Mouse (Mus musculus): ENCODE results near the gene Pnck. TPM values are rescaled to one million over a fixed set of nuclear protein-coding genes. Genes with fewer than 3 reads are reported as not detected.
A peak's percentile ranks its signal among the peaks of the same experiment; 100 is the strongest.

The Pnck gene
- polyA plus RNA-seq, 1 experiment from 2014 or later, result 109 TPM

DNA sequence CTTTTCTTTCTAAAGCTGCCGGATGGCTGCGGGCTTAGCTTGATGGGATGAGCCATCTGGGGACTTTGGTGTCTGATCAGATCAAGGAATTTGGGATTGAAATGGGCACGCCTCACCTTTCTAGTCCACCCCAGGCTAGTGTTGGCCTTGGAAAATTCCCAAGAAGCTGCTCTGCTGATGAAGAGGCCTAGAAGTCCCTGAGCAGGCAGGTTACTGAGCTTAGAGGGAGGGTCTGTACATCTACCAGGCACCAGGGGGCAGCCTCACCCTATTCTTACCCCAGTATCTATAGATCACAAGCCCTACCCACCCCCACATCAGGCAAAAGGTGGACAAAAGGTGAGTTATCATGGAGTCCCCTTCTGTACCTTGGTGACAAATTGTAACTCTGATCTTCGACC, 12.1 kb upstream of the Pnck start:
- H3K9me3 ChIP-seq, result no peaks in the 10 kb centered on the region
- H3K9ac ChIP-seq (replicated peaks), result no peak overlapping the region
- no peaks in the 10 kb centered on the region for H3K36me3 ChIP-seq
- no peak overlapping the region for H3K4me3 ChIP-seq
- peaks cover 22% of the 10 kb centered on the region for H3K4me1 ChIP-seq
- no peak overlapping the region for H3K27ac ChIP-seq (replicated peaks)
- H3K4me2 ChIP-seq (replicated peaks), result no peak overlapping the region
- WGBS, result 52% methylated on average over 4 of the region's 4 CpGs
- ATAC-seq (replicated peaks), result peak; percentile 42
- H3K27me3 ChIP-seq, result no peaks in the 10 kb centered on the region

DNA sequence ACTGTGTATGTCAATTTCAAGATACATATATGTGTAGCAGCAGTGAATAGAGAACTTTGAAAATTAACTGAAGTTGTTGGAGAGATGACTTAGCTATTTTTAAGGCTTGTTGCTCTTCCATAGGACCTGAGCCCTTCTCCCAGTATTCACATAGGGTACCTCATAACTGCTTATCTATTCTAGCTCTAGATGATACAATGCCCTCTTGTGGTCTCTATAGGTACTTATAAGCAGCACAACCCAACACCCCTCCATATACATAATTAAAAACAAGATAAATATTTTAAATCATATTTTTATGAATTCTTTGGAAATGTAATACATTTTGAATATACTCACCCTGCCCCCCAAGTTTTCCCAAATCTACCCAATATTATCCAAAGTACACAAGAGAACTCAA, 3.2 kb upstream of the Pnck start:
- Histone ChIP-seq H3K27ac (replicated peaks) (no peak overlapping the region), H3K9ac (replicated peaks) (no peak overlapping the region), H3K4me2 (replicated peaks) (no peak overlapping the region), H3K4me1 (peaks cover 14% of the 10 kb centered on the region), H3K9me3 (no peaks in the 10 kb centered on the region), H3K4me3 (no peak overlapping the region), H3K27me3 (no peaks in the 10 kb centered on the region), H3K36me3 (no peaks in the 10 kb centered on the region)
- ATAC-seq (replicated peaks), result no peak

DNA sequence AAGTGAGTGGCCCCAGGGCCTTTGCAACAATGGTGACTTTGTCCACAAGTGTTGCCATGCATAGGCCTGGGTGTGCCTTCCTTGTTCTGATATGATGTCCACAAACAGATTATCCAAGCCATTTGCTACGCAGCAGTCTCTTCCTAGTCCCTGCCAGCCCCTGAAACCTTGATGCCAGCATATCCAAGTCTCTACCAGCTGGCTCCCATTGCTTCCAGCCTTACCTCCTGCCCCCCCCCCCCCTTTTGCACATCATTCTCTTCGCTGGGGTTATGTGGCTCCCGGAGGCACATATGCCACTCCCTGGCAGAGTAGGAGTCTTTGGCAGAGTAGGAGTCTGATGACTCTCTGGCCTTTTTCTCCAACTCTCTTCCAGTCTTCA, 358 bp upstream of the Pnck start:
- peak overlapping the region; percentile 51 for H3K4me3 ChIP-seq
- H3K9ac ChIP-seq (replicated peaks), result peak overlapping the region; percentile 51
- H3K36me3 ChIP-seq, result no peaks in the 10 kb centered on the region
- 63% methylated on average over 3 of the region's 3 CpGs for WGBS
- H3K4me1 ChIP-seq, result peaks cover 16% of the 10 kb centered on the region
- H3K4me2 ChIP-seq (replicated peaks), result peak overlapping the region; percentile 57
- H3K9me3 ChIP-seq, result no peaks in the 10 kb centered on the region
- H3K27me3 ChIP-seq, result no peaks in the 10 kb centered on the region
- ATAC-seq (replicated peaks), result peak; percentile 10; the same call in 1 of the 2 replicates
- H3K27ac ChIP-seq (replicated peaks), result peak overlapping the region; percentile 32

DNA sequence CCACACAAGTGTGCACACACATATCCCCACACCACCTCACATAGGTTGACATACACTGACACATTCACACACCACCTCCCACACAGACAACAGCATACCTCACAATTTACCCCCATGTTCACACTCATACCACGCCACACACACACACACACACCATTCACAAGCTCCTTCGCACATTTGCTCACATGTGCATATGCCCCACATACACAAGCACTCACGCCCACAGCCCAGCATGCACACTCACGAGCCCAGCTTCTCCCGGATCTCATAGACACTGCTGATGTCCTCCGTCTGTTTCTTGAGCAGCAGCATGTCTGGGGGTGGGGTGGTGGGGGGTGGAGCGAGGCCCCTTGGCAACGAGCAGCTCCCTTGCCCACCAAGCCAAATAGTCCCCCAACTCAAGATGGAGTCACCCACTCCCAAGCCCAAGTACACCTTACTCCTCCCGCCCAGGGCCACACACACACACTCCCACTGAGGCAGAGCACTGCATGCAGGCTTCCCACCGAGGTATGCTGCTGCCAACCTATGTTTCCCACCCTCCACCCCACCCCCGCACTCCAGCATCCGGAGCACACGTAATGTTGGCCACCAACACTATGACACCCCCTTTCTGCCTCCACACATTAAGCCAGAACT, 862 bp downstream of the Pnck start:
- WGBS, result 58% methylated on average over 13 of the region's 13 CpGs
- ATAC-seq (replicated peaks), result peak; percentile 53
- H3K27ac ChIP-seq (replicated peaks), result peak overlapping the region; percentile 32
- H3K27me3 ChIP-seq, result no peaks in the 10 kb centered on the region
- H3K9ac ChIP-seq (replicated peaks), result peak overlapping the region; percentile 51
- H3K4me3 ChIP-seq, result peak overlapping the region; percentile 51
- peak overlapping the region; percentile 57 for H3K4me2 ChIP-seq (replicated peaks)
- no peaks in the 10 kb centered on the region for H3K36me3 ChIP-seq
- no peaks in the 10 kb centered on the region for H3K9me3 ChIP-seq
- H3K4me1 ChIP-seq, result peaks cover 16% of the 10 kb centered on the region

DNA sequence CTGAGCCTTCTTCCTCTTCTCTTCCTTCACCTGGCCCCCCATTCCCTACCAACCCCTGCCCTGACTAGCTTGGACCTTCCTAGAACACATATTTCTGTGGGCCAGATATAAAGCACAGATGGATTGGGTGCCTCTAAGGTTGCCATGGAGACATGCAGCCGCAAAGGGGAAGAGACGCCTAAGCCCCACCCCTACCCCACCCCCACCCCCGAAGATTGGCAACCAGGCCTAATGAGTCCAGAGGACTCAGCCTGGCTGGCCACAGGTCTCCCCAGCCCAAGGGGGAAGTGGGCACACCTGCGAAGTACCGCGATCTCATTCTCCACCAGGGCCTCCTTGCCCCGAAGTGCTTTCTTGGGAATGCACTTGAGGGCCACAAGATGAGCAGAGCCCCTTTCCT, 1.5 kb downstream of the Pnck start:
- Histone ChIP-seq H3K4me1 (peaks cover 16% of the 10 kb centered on the region), H3K9me3 (no peaks in the 10 kb centered on the region), H3K36me3 (no peaks in the 10 kb centered on the region), H3K9ac (replicated peaks) (no peak overlapping the region), H3K4me2 (replicated peaks) (peak overlapping the region; percentile 57), H3K4me3 (peak overlapping the region; percentile 51; the same call in 1 of the 2 replicates), H3K27ac (replicated peaks) (no peak overlapping the region), H3K27me3 (no peaks in the 10 kb centered on the region)
- 54% methylated on average over 5 of the region's 7 CpGs for whole genome bisulfite sequencing
- no peak for ATAC-seq (replicated peaks)

DNA sequence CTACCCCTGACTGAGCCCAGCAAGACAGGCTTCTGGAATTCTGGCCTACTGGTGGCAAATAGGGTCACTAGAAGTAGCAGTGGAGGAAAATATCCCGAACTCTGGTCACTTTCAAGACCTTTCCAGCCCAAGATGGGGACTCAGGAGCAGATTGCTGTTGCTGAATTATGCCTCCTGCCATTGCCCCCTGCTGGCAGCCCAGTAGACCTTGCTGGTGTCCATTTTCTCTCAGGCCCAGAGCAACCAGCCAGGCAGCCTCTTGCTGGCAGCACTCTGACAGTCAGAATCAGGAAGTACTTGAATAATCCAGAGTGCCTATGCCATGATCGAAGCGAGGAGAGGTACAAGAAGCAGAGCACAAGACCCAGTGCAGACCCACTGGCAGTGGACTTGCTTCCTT, 4.4 kb downstream of the Pnck start:
- Histone ChIP-seq H3K4me1 (peaks cover 16% of the 10 kb centered on the region), H3K9ac (replicated peaks) (no peak overlapping the region), H3K4me2 (replicated peaks) (no peak overlapping the region), H3K36me3 (no peaks in the 10 kb centered on the region), H3K27ac (replicated peaks) (no peak overlapping the region), H3K4me3 (no peak overlapping the region), H3K27me3 (no peaks in the 10 kb centered on the region), H3K9me3 (no peaks in the 10 kb centered on the region)
- ATAC-seq (replicated peaks), result no peak
- 66% methylated on average over 3 of the region's 3 CpGs for WGBS

DNA sequence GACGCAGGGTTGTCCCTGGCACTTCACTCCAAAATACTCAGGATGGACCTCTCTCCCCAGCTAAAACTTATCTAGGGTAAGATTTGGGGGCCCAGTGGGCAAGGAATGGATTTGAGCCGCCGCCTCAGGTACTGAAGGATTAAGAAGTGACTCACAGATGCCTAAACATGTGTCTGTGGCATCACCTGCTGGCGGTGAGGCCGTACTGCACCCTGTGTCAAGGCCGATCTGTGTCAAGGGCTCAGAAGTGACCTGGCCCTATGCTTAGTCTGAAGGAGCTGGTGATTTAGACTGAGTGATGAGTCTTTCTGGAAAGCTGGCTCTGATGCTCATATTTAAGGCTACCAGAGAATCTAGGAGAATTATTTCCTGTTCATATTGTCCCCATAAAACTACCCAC, 5.7 kb downstream of the Pnck start:
- no peak for ATAC-seq (replicated peaks)
- no peaks in the 10 kb centered on the region for H3K27me3 ChIP-seq
- 13% methylated on average over 6 of the region's 6 CpGs for WGBS

DNA sequence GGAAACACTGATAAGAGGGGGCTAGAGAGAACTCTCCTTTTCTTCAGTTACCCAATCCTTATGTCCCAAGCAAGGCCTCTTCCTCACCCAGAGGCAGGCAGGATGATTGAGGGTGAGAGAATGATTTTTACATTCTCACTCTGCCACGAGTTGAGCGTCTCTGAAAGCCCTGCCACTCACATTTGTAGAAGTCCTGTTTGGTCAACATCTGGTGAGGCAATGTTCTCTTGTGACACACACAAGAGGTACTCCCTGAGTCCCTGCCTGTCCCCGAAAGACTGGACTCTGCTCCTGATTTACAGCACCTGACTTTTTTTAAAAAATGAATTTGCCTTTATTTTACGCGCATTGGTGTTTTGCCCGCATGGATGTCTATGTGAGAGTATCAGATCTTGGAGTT, 6.5 kb downstream of the Pnck start:
- Histone ChIP-seq H3K4me2 (replicated peaks) (no peak overlapping the region), H3K27me3 (no peaks in the 10 kb centered on the region), H3K9ac (replicated peaks) (no peak overlapping the region), H3K36me3 (no peaks in the 10 kb centered on the region), H3K9me3 (no peaks in the 10 kb centered on the region), H3K27ac (replicated peaks) (no peak overlapping the region), H3K4me3 (no peak overlapping the region), H3K4me1 (peaks cover 4% of the 10 kb centered on the region)
- no peak for ATAC-seq (replicated peaks)
- WGBS, result 88% methylated on average over 6 of the region's 6 CpGs

More for the DNA sequence above, 5.7 kb downstream of the Pnck start:
- Histone ChIP-seq H3K9me3 (no peaks in the 10 kb centered on the region), H3K27ac (replicated peaks) (no peak overlapping the region), H3K4me1 (peaks cover 11% of the 10 kb centered on the region), H3K36me3 (no peaks in the 10 kb centered on the region), H3K9ac (replicated peaks) (no peak overlapping the region), H3K4me3 (no peak overlapping the region), H3K4me2 (replicated peaks) (no peak overlapping the region)

DNA sequence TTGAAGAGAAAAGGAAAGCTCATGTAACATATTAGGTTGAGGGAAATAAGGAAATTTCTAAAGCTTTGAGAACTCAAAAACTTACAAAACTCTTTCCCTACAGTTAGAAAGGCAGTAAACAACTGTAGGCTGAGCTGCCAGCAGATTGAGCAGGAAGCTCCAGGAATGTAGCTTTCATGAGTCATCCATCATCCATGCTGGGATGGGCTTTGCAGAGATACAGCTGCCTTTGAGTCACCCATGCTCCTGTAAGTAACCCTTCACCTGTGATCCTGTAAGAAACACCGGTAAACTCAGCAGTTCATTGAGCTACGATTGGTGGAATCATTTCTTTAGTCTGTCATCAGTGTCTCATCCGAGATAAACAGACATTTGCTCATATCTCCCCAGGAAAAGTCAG, 9.0 kb downstream of the Pnck start:
- H3K27me3 ChIP-seq, result no peaks in the 10 kb centered on the region
- no peak for ATAC-seq (replicated peaks)
- H3K4me2 ChIP-seq (replicated peaks), result no peak overlapping the region
- H3K4me1 ChIP-seq, result no peaks in the 10 kb centered on the region
- no peaks in the 10 kb centered on the region for H3K36me3 ChIP-seq
- H3K9me3 ChIP-seq, result no peaks in the 10 kb centered on the region
- no peak overlapping the region for H3K27ac ChIP-seq (replicated peaks)
- H3K9ac ChIP-seq (replicated peaks), result no peak overlapping the region
- WGBS, result 85% methylated on average over 3 of the region's 3 CpGs
- H3K4me3 ChIP-seq, result no peak overlapping the region

DNA sequence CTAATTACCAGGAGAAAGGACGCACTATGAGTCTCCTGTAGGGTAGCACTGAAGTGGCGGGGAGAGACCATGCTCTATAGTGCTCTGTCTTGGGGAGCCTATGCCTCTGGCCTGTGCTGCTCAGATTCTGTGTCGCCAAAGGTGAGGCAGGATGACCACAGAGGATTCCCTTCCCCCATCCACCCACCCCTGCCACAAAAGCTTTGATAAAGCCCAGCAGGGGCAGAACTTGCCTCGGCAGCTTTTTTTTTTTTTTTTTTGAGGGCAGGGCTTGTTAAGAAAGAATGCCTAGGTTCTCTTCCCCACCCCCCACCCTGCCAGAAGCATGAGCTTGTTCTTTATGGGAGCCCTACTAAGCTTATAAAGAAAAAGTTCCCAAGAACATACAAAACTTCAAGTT, 14.8 kb downstream of the Pnck start:
- Histone ChIP-seq H3K4me2 (replicated peaks) (no peak overlapping the region), H3K4me3 (no peak overlapping the region), H3K27me3 (no peaks in the 10 kb centered on the region; the same call in 1 of the 2 replicates), H3K9ac (replicated peaks) (no peak overlapping the region), H3K27ac (replicated peaks) (no peak overlapping the region), H3K4me1 (no peaks in the 10 kb centered on the region), H3K36me3 (no peaks in the 10 kb centered on the region), H3K9me3 (no peaks in the 10 kb centered on the region)
- ATAC-seq (replicated peaks), result no peak
- WGBS, result 23% methylated on average over 4 of the region's 4 CpGs

DNA sequence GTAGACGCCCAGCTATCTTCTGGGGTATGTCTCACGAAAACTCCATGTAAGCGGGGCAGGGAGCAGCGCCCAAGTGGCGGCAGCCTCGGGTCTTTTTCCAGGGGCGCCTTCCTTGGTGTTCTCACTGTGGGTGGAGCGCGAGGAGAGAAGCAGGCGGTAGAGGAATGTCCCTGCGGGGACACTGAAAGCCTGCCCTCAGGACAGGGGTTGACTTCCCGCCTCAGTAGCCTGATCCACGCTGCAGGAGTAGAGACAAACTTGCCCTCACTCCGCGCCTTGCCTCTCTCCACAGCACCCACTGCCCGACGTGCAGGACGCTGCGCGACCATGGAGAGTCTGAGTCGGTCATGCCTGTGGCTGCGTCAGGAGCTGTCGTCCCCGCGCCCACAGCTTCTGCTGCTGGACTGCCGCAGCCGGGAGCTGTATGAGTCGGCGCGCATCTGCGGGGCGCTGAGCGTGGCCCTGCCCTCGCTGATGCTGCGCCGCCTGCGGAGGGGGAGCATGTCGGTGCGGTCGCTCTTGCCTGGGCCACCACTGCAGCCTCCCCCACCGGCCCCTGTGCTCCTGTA, 19.9 kb downstream of the Pnck start:
- Histone ChIP-seq H3K4me3 (peak overlapping the region; percentile 36), H3K27ac (replicated peaks) (no peak overlapping the region), H3K4me1 (peaks cover 16% of the 10 kb centered on the region), H3K9ac (replicated peaks) (no peak overlapping the region), H3K27me3 (peaks cover 24% of the 10 kb centered on the region), H3K9me3 (no peaks in the 10 kb centered on the region), H3K4me2 (replicated peaks) (peak overlapping the region; percentile 49), H3K36me3 (no peaks in the 10 kb centered on the region)
- 19% methylated on average over 41 of the region's 41 CpGs for WGBS
- 0 out of 2 replicates have a peak, but pooled peaks have one; percentile 6 for ATAC-seq (replicated peaks)

DNA sequence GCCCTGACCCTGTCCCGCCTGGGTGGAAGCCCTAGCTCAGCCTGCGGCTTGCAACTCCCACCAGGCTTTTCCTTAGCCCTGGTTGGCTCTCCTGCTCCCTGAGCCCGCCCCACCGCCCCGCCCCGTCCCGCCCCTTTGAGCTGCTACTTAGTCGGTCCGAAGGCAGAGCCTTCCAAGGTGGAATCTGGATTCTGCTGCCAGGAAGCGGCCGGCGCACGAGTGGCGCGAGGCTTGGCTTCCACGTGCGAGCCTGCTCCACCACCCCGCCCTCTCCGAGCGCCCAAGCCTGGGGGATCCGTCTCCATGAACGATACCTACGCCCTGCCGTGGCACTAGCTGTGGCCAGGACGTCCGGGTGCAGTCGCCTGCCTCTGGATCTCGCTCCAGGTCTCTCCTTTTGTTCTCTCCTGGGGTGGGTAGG, 20.7 kb downstream of the Pnck start, which contains the start of gene Dusp9:
TSS of gene Dusp9 (plus strand) at position 165 of the 421 bp plus-strand sequence.
- Histone ChIP-seq H3K4me1 (peaks cover 16% of the 10 kb centered on the region), H3K27me3 (peaks cover 24% of the 10 kb centered on the region), H3K4me2 (replicated peaks) (peak within 1 kb of the TSS; percentile 49), H3K36me3 (no peaks in the 10 kb centered on the region), H3K9ac (replicated peaks) (no peak within 1 kb of the TSS), H3K9me3 (no peaks in the 10 kb centered on the region), H3K27ac (replicated peaks) (no peak within 1 kb of the TSS), H3K4me3 (peak within 1 kb of the TSS; percentile 36)
- peak; percentile 73 for ATAC-seq (replicated peaks)
- 29% methylated on average over 27 of the region's 28 CpGs for WGBS

DNA sequence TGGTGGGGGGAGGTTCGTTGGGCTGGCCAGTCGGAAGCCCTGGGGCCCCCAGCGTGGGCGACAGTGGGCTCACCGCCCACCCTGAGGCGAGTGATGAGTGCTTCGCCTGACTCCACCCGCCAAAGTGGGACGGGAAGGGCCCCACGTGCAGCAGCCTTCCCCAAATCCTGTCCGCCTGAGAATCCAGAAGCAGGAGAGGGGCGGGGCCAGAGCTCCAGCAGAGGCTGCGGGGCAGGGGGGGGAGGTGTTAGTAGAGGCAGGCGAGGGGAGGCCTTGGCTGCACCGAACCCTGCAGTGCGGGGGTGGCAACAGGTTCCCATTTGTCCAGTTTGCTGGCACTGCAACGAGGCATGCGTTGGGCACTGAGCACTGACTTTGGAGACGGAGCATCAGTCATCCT, 22.5 kb downstream of the Pnck start:
- Histone ChIP-seq H3K27me3 (peaks cover 24% of the 10 kb centered on the region), H3K36me3 (no peaks in the 10 kb centered on the region), H3K4me3 (peak overlapping the region; percentile 38), H3K9me3 (no peaks in the 10 kb centered on the region), H3K9ac (replicated peaks) (no peak overlapping the region; the same call in 1 of the 2 replicates), H3K27ac (replicated peaks) (no peak overlapping the region), H3K4me2 (replicated peaks) (peak overlapping the region; percentile 66), H3K4me1 (peaks cover 16% of the 10 kb centered on the region)
- no peak for ATAC-seq (replicated peaks)
- 17% methylated on average over 19 of the region's 19 CpGs for WGBS

All from forebrain, embryonic 15.5 days (tissue).